Mouse (Mus musculus) heart, adult 2 months (tissue): ENCODE measurements around the gene Tlnrd1. TPM values are rescaled to one million over a fixed set of nuclear protein-coding genes. Genes with fewer than 3 reads are reported as not detected.

Source experiments
- DNase-seq, 2 experiments: peaks; one replicate each; pipeline ENCODE4 v3.0.0; 2021
- H3K27ac ChIP-seq: fragments of 200-600 bp; 2 replicates; pipeline ENCODE4 v1.8.1; 2022
- H3K27me3 ChIP-seq: fragments of 200-500 bp; 2 replicates; pipeline ENCODE4 v1.6.1; 2012; ENCODE audit warnings: mild to moderate bottlenecking, low read length, inconsistent platforms, mixed read lengths; ENCODE audit not compliant: control insufficient read depth, insufficient read depth
- H3K36me3 ChIP-seq: fragments of 200-500 bp; 2 replicates; pipeline ENCODE4 v1.6.1; 2012; ENCODE audit warnings: low read length, inconsistent platforms; ENCODE audit not compliant: control insufficient read depth, insufficient read depth
- H3K4me1 ChIP-seq: fragments of 200-500 bp; 2 replicates; pipeline ENCODE4 v1.6.1; 2011; ENCODE audit warnings: low read length; ENCODE audit not compliant: control insufficient read depth, insufficient read depth
- H3K4me3 ChIP-seq: fragments of 200-600 bp; 2 replicates; pipeline ENCODE4 v1.8.1; 2022
- H3K79me2 ChIP-seq: fragments of 200-500 bp; replicated peaks from 2 replicates; pipeline ENCODE4 v1.6.1; 2012; ENCODE audit warnings: mild to moderate bottlenecking, inconsistent platforms, low read length, moderate library complexity, mixed read lengths; ENCODE audit not compliant: control insufficient read depth, insufficient read depth
- H3K9ac ChIP-seq: fragments of 200-500 bp; 2 replicates; pipeline ENCODE4 v1.6.1; 2012; ENCODE audit warnings: low read depth, mild to moderate bottlenecking, control low read depth, inconsistent platforms, low read length, mixed read lengths
- CTCF ChIP-seq: fragments of 200-600 bp; IDR thresholded peaks from 2 replicates; pipeline ENCODE4 v1.8.1; 2022; ENCODE audit warnings: antibody characterized with exemption, mild to moderate bottlenecking, moderate library complexity
- EP300 ChIP-seq: fragments of 200-500 bp; IDR thresholded peaks from 2 replicates; pipeline ENCODE4 v1.6.1; 2011; ENCODE audit warnings: low read depth, low read length, control low read depth; ENCODE audit not compliant: insufficient read depth
- POLR2A ChIP-seq: fragments of 200-500 bp; IDR thresholded peaks from 2 replicates; pipeline ENCODE4 v1.6.1; 2011; ENCODE audit warnings: mild to moderate bottlenecking, low read depth, low read length, control low read depth; ENCODE audit not compliant: insufficient read depth
- WGBS: fragments of 180-500 bp; shearing (Covaris S2); methylation state at CpG from one replicate; pipeline ENCODE4 v1.1.7; 2018; 5-methylcytosine and 5-hydroxymethylcytosine counted together
- intact Hi-C: fragments of 180-260 bp; cut with DNase I; formaldehyde crosslinking; loops from one replicate; pipeline ENCODE4 v1.15.1; 2025
- long read RNA-seq: library from polyadenylated mRNA; stranded (forward); transcript quantifications from one replicate; pipeline ENCODE4 v2.0.0, GENCODE M21; 2021
- polyA plus RNA-seq: library from polyadenylated mRNA; depleted of rRNA; stranded (reverse); fragments of >200 nt; gene quantifications from 2 replicates; pipeline ENCODE4 v1.2.3, GENCODE M21; 2012; rRNA removed
- total RNA-seq, 2 experiments: library from RNA; stranded (reverse); gene quantifications; 2 replicates each; pipeline ENCODE4 v1.2.3; 2021

Tlnrd1 gene
- total RNA-seq (1 to 10 TPM; 6.5 to 8.7 TPM), polyA plus RNA-seq (5.9 and 7.2 TPM in 2 replicates)
- long read RNA-seq, full-length matches to known transcripts: 19 of 19 reads
- long read RNA-seq, partial matches to known transcripts: 0 of 19 reads
- long read RNA-seq, other reads (novel, unspliced or antisense): 0 of 19 reads

GRCm38 (mm10) chr7:83884021-83884658 lies at the start of gene Tlnrd1, which contains the start of gene Mesd:
Gene Tlnrd1, minus strand, starts transcription at chr7:83884305.
Gene Mesd, plus strand, starts transcription at chr7:83884466.
- intact Hi-C loops: loop anchor here (5.0 kb wide), 3 partner anchors 42 to 252 kb away; partner anchors contain the start of gene Stard5
- Histone ChIP-seq H3K79me2 (0 out of 2 replicates have a peak, but pooled peaks cover 4% of the 10 kb centered on the region), H3K27ac (peak within 1 kb of the TSS; percentile 92), H3K27me3 (no peaks in the 10 kb centered on the region), H3K4me3 (peak within 1 kb of the TSS; percentile 91), H3K4me1 (peaks cover 4% of the 10 kb centered on the region), H3K9ac (peak within 1 kb of the TSS; percentile 86), H3K36me3 (peaks cover 22% of the 10 kb centered on the region)
- peak; percentile 92 to 94 for DNase-seq
- under 1% methylated on average over 67 of the region's 69 CpGs for WGBS
- TF ChIP-seq CTCF (peak; percentile 24; the same call in 1 of the 2 replicates), POLR2A (peak; percentile 77), EP300 (no peak)

- Histone ChIP-seq H3K9ac (no peak overlapping the region), H3K4me1 (no peaks in the 10 kb centered on the region), H3K27me3 (no peaks in the 10 kb centered on the region), H3K79me2 (no peaks in the 10 kb centered on the region), H3K36me3 (no peaks in the 10 kb centered on the region), H3K4me3 (no peak overlapping the region), H3K27ac (no peak overlapping the region)
- DNase-seq: no peak
- WGBS: 46% methylated on average over 3 of the region's 3 CpGs
- TF ChIP-seq POLR2A (no peak), EP300 (no peak), CTCF (no peak)
- intact Hi-C loops: no loop called here
These were observed 37.5 kb upstream of the Tlnrd1 start for GRCm38 (mm10) chr7:83921637-83922036.

- intact Hi-C loops: no loop called here
- WGBS: 49% methylated on average over 4 of the region's 4 CpGs
- no peaks in the 10 kb centered on the region for H3K27me3 ChIP-seq
- TF ChIP-seq EP300 (no peak), CTCF (no peak), POLR2A (no peak)
- no peak overlapping the region for H3K9ac ChIP-seq
- H3K27ac ChIP-seq: no peak overlapping the region
- H3K4me3 ChIP-seq: no peak overlapping the region
- no peaks in the 10 kb centered on the region for H3K36me3 ChIP-seq
- H3K79me2 ChIP-seq: no peaks in the 10 kb centered on the region
- no peak for DNase-seq
- no peaks in the 10 kb centered on the region for H3K4me1 ChIP-seq
These were observed 36.1 kb upstream of the Tlnrd1 start for GRCm38 (mm10) chr7:83920241-83920640.

- 2% methylated on average over 3 of the region's 3 CpGs for WGBS
These were observed 30.5 kb upstream of the Tlnrd1 start for GRCm38 (mm10) chr7:83914566-83914965.

GRCm38 (mm10) chr7:83913995-83914394 lies 29.9 kb upstream of the Tlnrd1 start:
- Histone ChIP-seq H3K79me2 (no peaks in the 10 kb centered on the region), H3K27me3 (no peaks in the 10 kb centered on the region), H3K9ac (no peak overlapping the region), H3K36me3 (no peaks in the 10 kb centered on the region), H3K4me3 (no peak overlapping the region), H3K27ac (no peak overlapping the region), H3K4me1 (no peaks in the 10 kb centered on the region)
- 69% methylated on average over 9 of the region's 9 CpGs for WGBS
- intact Hi-C loops: loop anchor here (1.0 kb wide), 3 partner anchors 172 to 442 kb away; partner anchors contain the start of gene Cemip
- TF ChIP-seq EP300 (no peak), POLR2A (no peak), CTCF (no peak)
- no peak for DNase-seq

More at GRCm38 (mm10) chr7:83914566-83914965, 30.5 kb upstream of the Tlnrd1 start:
- intact Hi-C loops: loop anchor here (1.0 kb wide), 3 partner anchors 172 to 442 kb away; partner anchors contain the start of gene Cemip
- Histone ChIP-seq H3K27ac (no peak overlapping the region), H3K79me2 (no peaks in the 10 kb centered on the region), H3K4me3 (no peak overlapping the region), H3K36me3 (no peaks in the 10 kb centered on the region), H3K9ac (no peak overlapping the region), H3K27me3 (no peaks in the 10 kb centered on the region), H3K4me1 (no peaks in the 10 kb centered on the region)
- peak; percentile 70 to 83 for DNase-seq
- peak; percentile 90 for TF ChIP-seq CTCF
- peak; percentile 76; the same call in 1 of the 2 replicates for TF ChIP-seq EP300
- TF ChIP-seq POLR2A: no peak

GRCm38 (mm10) chr7:83913405-83913932 lies 29.4 kb upstream of the Tlnrd1 start:
- Histone ChIP-seq H3K4me3 (no peak overlapping the region), H3K9ac (no peak overlapping the region), H3K27ac (no peak overlapping the region), H3K27me3 (no peaks in the 10 kb centered on the region), H3K36me3 (no peaks in the 10 kb centered on the region), H3K4me1 (no peaks in the 10 kb centered on the region), H3K79me2 (no peaks in the 10 kb centered on the region)
- intact Hi-C loops: no loop called here
- WGBS: 85% methylated on average over 6 of the region's 6 CpGs
- TF ChIP-seq POLR2A (no peak), EP300 (no peak), CTCF (no peak)
- no peak for DNase-seq
